Mouse (Mus musculus) c-Kit-negative CD71-positive TER-119-positive erythroid progenitor cells, embryonic 14.5 days (primary cell): ENCODE data around the gene Tnfsf9.

ENCODE experiments used
- DNase-seq: peaks from one replicate; pipeline ENCODE4 v3.0.0-alpha.2; 2013; ENCODE audit warnings: low read depth, low spot score

The Tnfsf9 gene

GRCm38 (mm10) chr17:57105181-57106034 lies at the start of gene Tnfsf9:
TSS of gene Tnfsf9 (plus strand) at chr17:57105325.
- no peak for DNase-seq

GRCm38 (mm10) chr17:57056246-57056645 lies 48.9 kb upstream of the Tnfsf9 start:
- DNase-seq: no peak

- DNase-seq: no peak
Observed at GRCm38 (mm10) chr17:57058891-57059485, 46.1 kb upstream of the Tnfsf9 start, which contains the start of gene Crb3. TSS of gene Crb3 (plus strand) at chr17:57059105.

GRCm38 (mm10) chr17:57059486-57059977 lies 45.6 kb upstream of the Tnfsf9 start, which contains the start of gene Slc25a23:
TSS of gene Slc25a23 (minus strand) at chr17:57059863.
- DNase-seq: no peak

GRCm38 (mm10) chr17:57060231-57060801 lies 44.8 kb upstream of the Tnfsf9 start:
- peak; percentile 79 for DNase-seq

GRCm38 (mm10) chr17:57061069-57061468 lies 44.1 kb upstream of the Tnfsf9 start:
- DNase-seq: no peak

GRCm38 (mm10) chr17:57062011-57062521 lies 43.1 kb upstream of the Tnfsf9 start:
- no peak for DNase-seq

- no peak for DNase-seq
Observed at GRCm38 (mm10) chr17:57062548-57062947, 42.6 kb upstream of the Tnfsf9 start.

GRCm38 (mm10) chr17:57063031-57063430 lies 42.1 kb upstream of the Tnfsf9 start:
- DNase-seq: no peak

GRCm38 (mm10) chr17:57066908-57067307 lies 38.2 kb upstream of the Tnfsf9 start:
- DNase-seq: no peak

- no peak for DNase-seq
Observed at GRCm38 (mm10) chr17:57070272-57070671, 34.9 kb upstream of the Tnfsf9 start.

- DNase-seq: no peak
Observed at GRCm38 (mm10) chr17:57070699-57071098, 34.4 kb upstream of the Tnfsf9 start.

- DNase-seq: no peak
Observed at GRCm38 (mm10) chr17:57076916-57077315, 28.2 kb upstream of the Tnfsf9 start.

GRCm38 (mm10) chr17:57078336-57078735 lies 26.8 kb upstream of the Tnfsf9 start, which contains the start of gene Dennd1c:
TSS of gene Dennd1c (minus strand) at chr17:57078514.
- DNase-seq: no peak

GRCm38 (mm10) chr17:57079919-57080318 lies 25.2 kb upstream of the Tnfsf9 start:
- DNase-seq: no peak

GRCm38 (mm10) chr17:57081234-57081842 lies 23.8 kb upstream of the Tnfsf9 start:
- no peak for DNase-seq

- no peak for DNase-seq
Observed at GRCm38 (mm10) chr17:57082481-57082880, 22.6 kb upstream of the Tnfsf9 start.

GRCm38 (mm10) chr17:57085970-57086757 lies 19.0 kb upstream of the Tnfsf9 start:
- no peak for DNase-seq

GRCm38 (mm10) chr17:57087049-57087832 lies 17.9 kb upstream of the Tnfsf9 start, which contains the start of gene Tubb4a:
TSS of gene Tubb4a (minus strand) at chr17:57087782.
- DNase-seq: no peak

GRCm38 (mm10) chr17:57094222-57094621 lies 10.9 kb upstream of the Tnfsf9 start:
- DNase-seq: no peak
